Mouse (Mus musculus) stomach, embryonic 15.5 days (tissue): ENCODE results near the gene Gm20816. TPM values are rescaled to one million over a fixed set of nuclear protein-coding genes. Genes with fewer than 3 reads are reported as not detected.
"Not testable (repeated sequence)": the region's sequence is repeated elsewhere in the genome, so short reads cannot be mapped to it uniquely, and the experiment has no call there.

Experiments used
- ATAC-seq: fragments of 200-750 bp; cut with Nextera tagmentation; 2 replicates; pipeline ENCODE4 v1.8.0; 2017; ENCODE audit warnings: low read depth, moderate number of reproducible peaks, moderate TSS enrichment; ENCODE audit not compliant: insufficient read depth, low FRiP score
- H3K27ac ChIP-seq: fragments of 300-500 bp; sonication (generic); 2 replicates; pipeline ENCODE4 v1.5.1; 2015; ENCODE audit warnings: mild to moderate bottlenecking, inconsistent platforms
- H3K27me3 ChIP-seq: fragments of 300-500 bp; sonication (generic); replicated peaks from 2 replicates; pipeline ENCODE4 v1.6.1; 2015; ENCODE audit warnings: inconsistent platforms
- H3K36me3 ChIP-seq: fragments of 300-500 bp; sonication (generic); 2 replicates; pipeline ENCODE4 v1.6.1; 2015; ENCODE audit warnings: inconsistent platforms
- H3K4me1 ChIP-seq: fragments of 300-500 bp; sonication (generic); 2 replicates; pipeline ENCODE4 v1.6.1; 2015; ENCODE audit warnings: inconsistent platforms
- H3K4me2 ChIP-seq: fragments of 300-500 bp; sonication (generic); 2 replicates; pipeline ENCODE4 v1.6.1; 2015; ENCODE audit warnings: mild to moderate bottlenecking, inconsistent platforms
- H3K4me3 ChIP-seq: fragments of 300-500 bp; sonication (generic); replicated peaks from 2 replicates; pipeline ENCODE4 v1.5.1; 2015; ENCODE audit warnings: inconsistent platforms
- H3K9ac ChIP-seq: fragments of 300-500 bp; sonication (generic); 2 replicates; pipeline ENCODE4 v1.6.1; 2015; ENCODE audit warnings: inconsistent platforms
- H3K9me3 ChIP-seq: fragments of 300-500 bp; sonication (generic); 2 replicates; pipeline ENCODE4 v1.6.1; 2016; ENCODE audit warnings: inconsistent platforms
- WGBS: fragments of 180-500 bp; shearing (Covaris S2); methylation state at CpG from one replicate; pipeline ENCODE4 v1.1.7; 2015; 5-methylcytosine and 5-hydroxymethylcytosine counted together
- polyA plus RNA-seq: library from polyadenylated mRNA; unstranded; fragments of >200 nt; fragmentation: Nextera tagmentation; extraction: Ambion mirVana; gene quantifications from 2 replicates; pipeline ENCODE4 v1.2.1, GENCODE M21; 2015

Gene Gm20816
- not detected in 2 replicates for polyA plus RNA-seq

DNA sequence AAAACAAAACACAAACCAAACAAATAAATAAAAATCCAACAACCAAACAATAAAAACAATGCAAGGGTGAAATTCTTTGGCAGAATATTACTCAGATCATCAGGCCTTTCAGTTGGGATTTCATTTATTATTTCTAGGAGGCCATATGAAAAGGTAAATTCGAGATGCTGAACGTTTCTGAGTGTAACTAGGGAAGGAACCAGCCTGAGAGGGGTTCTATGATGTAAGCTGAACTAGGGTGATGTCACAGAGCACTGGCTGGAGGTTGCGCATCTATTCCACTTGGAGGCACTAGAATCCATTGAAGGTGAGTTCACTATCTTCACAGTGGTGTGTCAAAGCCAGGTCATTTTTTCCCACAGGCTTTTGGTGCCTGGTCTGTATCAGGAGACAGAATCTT, at the start of gene Gm20816:
Gene Gm20816, plus strand, starts transcription at position 301 of the 400 bp plus-strand sequence.
- not testable (repeated sequence) for H3K4me2 ChIP-seq, H3K36me3 ChIP-seq, H3K27me3 ChIP-seq, H3K4me3 ChIP-seq, H3K9ac ChIP-seq, ATAC-seq, H3K9me3 ChIP-seq, H3K4me1 ChIP-seq, H3K27ac ChIP-seq
- WGBS, result no CpG with 5 or more reads among the region's 3 CpGs

Other genes starting within 250 kb of the Gm20816 start
- gene Gm20937, start 243.1 kb upstream of the Gm20816 start, polyA plus RNA-seq, result not detected in 2 replicates